Comparison of ENCODE assay signal across 7 mouse cellular contexts in genomic region chr17:80468417-80468894, GRCm38 (mm10). TPM values are rescaled to one million over a fixed set of nuclear protein-coding genes. Genes with fewer than 3 reads are reported as not detected.
DNase-seq lines count a peak whose midpoint lies in the region; ATAC-seq and TF ChIP-seq lines count a peak whose summit lies in the region.
"Not testable (repeated sequence)": the region's sequence is repeated elsewhere in the genome, so short reads cannot be mapped to it uniquely, and the experiment has no call there.

No protein-coding gene starts in this region.

- peaks cover 30% of the 10 kb centered on the region for H3K36me3 ChIP-seq in G1E (replicated peaks)
- H3K36me3 ChIP-seq in intestine, embryonic 15.5 days; lung, embryonic 16.5 days (ENCODE audit: control insufficient read depth, insufficient read depth, low read length); stomach, embryonic 15.5 days: not testable (repeated sequence)

- not testable (repeated sequence) for H3K4me2 ChIP-seq in intestine, embryonic 15.5 days (replicated peaks); lung, embryonic 16.5 days (ENCODE audit: low read depth, low read length); stomach, embryonic 15.5 days

- peaks cover 15% of the 10 kb centered on the region for H3K4me1 ChIP-seq in G1E (ENCODE audit: insufficient read depth, low read depth, low read length)
- H3K4me1 ChIP-seq in intestine, embryonic 15.5 days (replicated peaks); lung, embryonic 16.5 days (replicated peaks; ENCODE audit: control insufficient read depth, insufficient read depth, low read length); stomach, embryonic 15.5 days: not testable (repeated sequence)

- DNase-seq in G1E (ENCODE audit: low spot score), result not testable (repeated sequence)
- peak; percentile 51 to 63 for DNase-seq in kidney, postnatal 36 days
- peak; percentile 73 to 80 for DNase-seq in natural killer cell, adult 2 months (ENCODE audit: low spot score in 2 of 2)

- WGBS in intestine, embryonic 15.5 days, result 39% methylated on average over 3 of the region's 3 CpGs
- 28% methylated on average over 3 of the region's 3 CpGs for WGBS in lung, embryonic 16.5 days
- WGBS in stomach, embryonic 15.5 days, result 31% methylated on average over 3 of the region's 3 CpGs

- H3K9ac ChIP-seq in intestine, embryonic 15.5 days; lung, embryonic 16.5 days (ENCODE audit: low read length); stomach, embryonic 15.5 days: not testable (repeated sequence)

- peak; percentile 99 for ATAC-seq in G1E (ENCODE audit: extremely low read depth, insufficient number of reproducible peaks, low FRiP score, poor library complexity, severe bottlenecking)
- peak; percentile 97 for ATAC-seq in erythroid progenitor cell, adult 5-6 weeks (replicated peaks; ENCODE audit: low FRiP score, poor library complexity, severe bottlenecking)
- ATAC-seq in intestine, embryonic 15.5 days, result peak; percentile 86
- 0 out of 2 replicates have a peak, but pooled peaks have one; percentile 23 for ATAC-seq in lung, embryonic 16.5 days (ENCODE audit: low read depth)
- ATAC-seq in stomach, embryonic 15.5 days (ENCODE audit: insufficient read depth, low FRiP score, low read depth), result peak; percentile 78

- not testable (repeated sequence) for H3K27me3 ChIP-seq in G1E (ENCODE audit: insufficient read depth, low read length); intestine, embryonic 15.5 days (replicated peaks); lung, embryonic 16.5 days (ENCODE audit: control insufficient read depth, insufficient read depth, low read depth, low read length); stomach, embryonic 15.5 days (replicated peaks)

- H3K27ac ChIP-seq in intestine, embryonic 15.5 days; lung, embryonic 16.5 days (ENCODE audit: low read length); stomach, embryonic 15.5 days: not testable (repeated sequence)

- not testable (repeated sequence) for H3K4me3 ChIP-seq in G1E (ENCODE audit: low read depth, low read length); intestine, embryonic 15.5 days (replicated peaks); lung, embryonic 16.5 days (ENCODE audit: low read length); stomach, embryonic 15.5 days (replicated peaks)

- not testable (repeated sequence) for TF ChIP-seq CTCF in G1E (IDR thresholded peaks at IDR 0.05; ENCODE audit: low read depth, low read length)

- not testable (repeated sequence) for H3K9me3 ChIP-seq in G1E (replicated peaks); intestine, embryonic 15.5 days; lung, embryonic 16.5 days (ENCODE audit: control insufficient read depth, low read length); stomach, embryonic 15.5 days

RNA-seq across cellular contexts. Expression of gene Sos1, which starts 11.8 kb away (rescaled TPM):
- total RNA-seq in G1E (2014; fragmentation: Nextera tagmentation), result 54.4 and 66.9 TPM in 2 replicates
- total RNA-seq in G1E (2017), result 8.4 and 9.1 TPM in 2 replicates
- polyA plus RNA-seq in G1E (2012), result 3.0 and 3.2 TPM in 2 replicates
- 10.8 and 16.3 TPM in 2 replicates for total RNA-seq in erythroid progenitor cell, adult 5-6 weeks (2015; ENCODE audit: low replicate concordance)
- total RNA-seq in erythroid progenitor cell, adult 5-6 weeks (2017; ENCODE audit: low replicate concordance), result 5.7 and 6.5 TPM in 2 replicates
- polyA plus RNA-seq in intestine, embryonic 15.5 days (2015; fragmentation: Nextera tagmentation; extraction: Ambion mirVana), result 4.7 and 4.9 TPM in 2 replicates
- 3.5 TPM in 2 replicates for polyA plus RNA-seq in lung, embryonic 16.5 days (2015; fragmentation: Nextera tagmentation; extraction: Ambion mirVana)
- 4.7 and 5.1 TPM in 2 replicates for polyA plus RNA-seq in stomach, embryonic 15.5 days (2015; fragmentation: Nextera tagmentation; extraction: Ambion mirVana)

Comparison
In these comparisons a context has a peak if more than half of its experiments do, and no peak if none do; other contexts are left out.
1. ATAC-seq: peak in every context shown above with its lines; median percentile 99 in G1E; 97 in erythroid progenitor cell, adult 5-6 weeks; 86 in intestine, embryonic 15.5 days; 78 in stomach, embryonic 15.5 days; 23 in lung, embryonic 16.5 days.